Mouse (Mus musculus): ENCODE data around the gene Fryl.

Fryl gene

GRCm38 (mm10) chr5:73194740-73195139 is 61.7 kb downstream of the Fryl start:
- no peak for DNase-seq (ENCODE audit: low spot score in 2 of 2)

DNA sequence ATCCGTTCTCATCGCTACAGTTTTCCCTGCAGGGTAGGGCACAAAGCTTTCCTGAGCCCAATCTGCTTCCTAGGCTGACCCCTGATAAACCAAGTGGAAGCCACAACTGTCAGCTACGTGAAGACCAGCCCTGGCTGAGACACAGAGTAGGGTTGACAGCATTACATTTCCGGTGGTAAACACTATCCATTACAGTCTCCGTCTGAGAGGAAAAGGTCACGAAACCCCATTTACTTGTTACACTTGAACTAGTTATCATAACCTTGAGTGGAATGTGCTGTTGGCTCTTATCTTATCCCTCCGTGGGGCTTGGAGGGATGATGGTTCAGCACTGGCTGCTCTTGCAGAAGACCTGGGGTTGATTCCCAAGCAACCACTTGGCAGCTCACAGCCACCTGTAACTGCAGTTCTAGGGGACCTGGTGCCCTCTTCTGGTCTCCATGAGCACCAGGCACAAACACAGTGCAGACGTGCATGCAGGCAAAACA is 62.3 kb downstream of the Fryl start:
- no peak for DNase-seq (ENCODE audit: low spot score in 2 of 2)

DNA sequence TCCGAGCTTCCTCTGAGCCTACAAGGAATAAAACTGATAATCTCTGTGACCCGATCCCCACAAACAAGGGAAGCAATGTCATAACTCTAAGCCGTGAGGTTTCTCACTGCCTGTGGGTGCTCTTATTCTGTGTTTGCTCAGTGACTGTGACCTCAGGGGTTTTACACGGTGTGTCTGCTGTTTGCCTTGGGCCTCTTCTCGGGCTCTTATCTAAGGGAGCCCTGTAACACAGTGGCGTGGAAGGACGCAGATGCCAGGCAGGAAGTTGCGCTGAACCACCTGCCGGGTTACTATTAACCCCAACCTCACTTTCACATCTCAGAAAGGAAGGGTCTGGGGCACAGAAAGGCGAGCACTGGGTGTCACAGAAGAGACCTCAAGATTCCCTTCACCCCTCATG is 62.8 kb downstream of the Fryl start:
- no peak for DNase-seq (ENCODE audit: low spot score in 2 of 2)

- no peak for DNase-seq (ENCODE audit: low spot score in 2 of 2)
These were observed 63.4 kb downstream of the Fryl start for GRCm38 (mm10) chr5:73192870-73193576.

- DNase-seq (ENCODE audit: low spot score in 2 of 2): no peak
These were observed 64.7 kb downstream of the Fryl start for GRCm38 (mm10) chr5:73191765-73192164.

DNA sequence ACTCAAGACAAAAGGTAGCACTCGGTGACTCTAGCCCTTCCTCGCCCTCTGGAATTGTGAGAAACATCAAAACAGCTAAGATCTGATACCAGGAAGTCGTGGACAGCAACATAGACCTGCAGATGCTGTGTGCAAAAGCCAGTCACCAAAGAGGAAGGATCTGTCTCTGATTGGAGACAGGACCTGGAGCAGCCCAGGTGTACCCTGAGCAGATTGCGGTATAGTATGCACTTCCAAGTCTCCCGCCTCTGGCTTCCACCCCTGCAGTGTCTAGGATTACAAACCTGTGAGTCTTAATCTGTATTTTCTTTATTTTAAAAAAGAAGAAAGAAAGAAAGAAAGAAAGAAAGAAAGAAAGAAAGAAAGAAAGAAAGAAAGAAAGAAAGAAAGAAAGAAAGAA is 66.3 kb downstream of the Fryl start:
- no peak for DNase-seq (ENCODE audit: low spot score in 2 of 2)

DNA sequence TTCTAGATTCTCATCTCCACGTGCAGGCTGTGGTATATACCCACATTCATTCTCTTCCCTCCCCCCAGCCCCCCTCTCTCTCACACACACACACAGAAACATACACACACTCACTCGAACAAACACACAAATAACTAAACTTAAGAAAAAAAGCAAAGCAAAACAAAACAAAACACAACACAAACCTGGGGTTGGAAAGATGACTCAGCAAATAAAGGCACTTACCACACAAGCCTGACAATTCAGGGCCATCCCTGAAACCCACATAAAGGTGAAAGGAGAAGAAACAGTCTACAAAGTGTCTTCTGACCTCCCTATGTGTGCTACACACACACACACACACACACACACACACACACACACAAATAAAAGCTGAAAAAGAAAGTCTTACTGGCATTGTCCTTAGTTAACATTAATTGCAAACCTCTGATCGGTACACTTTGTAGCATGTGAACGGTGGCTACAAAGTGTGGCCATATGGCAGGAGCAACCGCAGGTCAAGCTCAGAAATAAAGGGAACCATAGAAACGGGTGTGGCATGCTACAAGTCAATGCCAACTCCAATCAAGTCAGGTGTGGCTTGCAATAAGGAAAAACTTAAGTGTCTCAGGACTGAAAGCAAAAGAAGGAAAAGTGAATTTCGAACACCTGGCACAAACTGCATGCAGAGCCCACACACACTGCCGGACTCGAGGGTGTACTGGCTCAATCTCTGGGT is 66.8 kb downstream of the Fryl start:
- no peak for DNase-seq (ENCODE audit: low spot score in 2 of 2)

DNA sequence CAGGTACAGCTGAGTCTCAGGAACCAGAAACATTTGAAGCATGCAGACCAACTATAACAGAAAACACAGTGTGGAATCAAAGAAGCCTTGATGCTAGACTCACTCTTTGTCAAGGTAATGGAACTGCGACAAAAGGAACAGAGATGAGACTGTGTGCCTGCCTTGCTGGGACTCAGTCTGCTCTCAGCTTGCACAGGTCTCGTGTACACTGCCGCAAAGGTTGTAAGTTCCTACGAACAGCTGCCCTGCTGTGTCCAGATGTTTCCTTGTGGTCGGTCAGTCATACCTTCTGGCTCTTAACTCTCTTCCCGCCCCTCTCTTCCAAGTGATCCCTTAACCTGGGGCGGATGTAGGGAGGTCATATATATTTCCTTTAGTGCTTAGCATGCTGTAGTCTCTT is 67.8 kb downstream of the Fryl start:
- DNase-seq (ENCODE audit: low spot score in 2 of 2): no peak

- DNase-seq (ENCODE audit: low spot score in 2 of 2): no peak
These were observed 68.3 kb downstream of the Fryl start for GRCm38 (mm10) chr5:73188164-73188563.

- DNase-seq (ENCODE audit: low spot score in 2 of 2): no peak
These were observed 69.5 kb downstream of the Fryl start for GRCm38 (mm10) chr5:73186912-73187311.

DNA sequence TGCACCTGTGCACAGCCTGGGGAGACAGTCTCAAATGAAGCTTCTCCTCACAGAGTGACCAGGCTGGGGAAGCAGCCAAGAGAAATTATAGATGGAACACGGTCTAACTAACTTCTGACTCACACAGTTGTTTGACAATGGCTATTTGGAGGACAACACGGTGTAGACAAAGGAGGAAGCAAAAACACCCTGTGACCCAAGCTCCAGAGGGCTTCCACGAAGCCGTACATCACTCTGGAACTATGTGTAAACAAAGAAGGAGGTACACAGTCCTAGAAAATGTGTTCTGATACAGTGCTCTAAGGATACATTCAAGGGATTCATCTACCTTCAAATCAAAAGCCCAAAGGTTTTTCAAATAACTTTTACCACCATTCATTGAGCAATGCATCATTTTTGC is 71.0 kb downstream of the Fryl start:
- no peak for DNase-seq (ENCODE audit: low spot score in 2 of 2)

GRCm38 (mm10) chr5:73182701-73183447 is 73.5 kb downstream of the Fryl start:
- no peak for DNase-seq (ENCODE audit: low spot score in 2 of 2)

DNA sequence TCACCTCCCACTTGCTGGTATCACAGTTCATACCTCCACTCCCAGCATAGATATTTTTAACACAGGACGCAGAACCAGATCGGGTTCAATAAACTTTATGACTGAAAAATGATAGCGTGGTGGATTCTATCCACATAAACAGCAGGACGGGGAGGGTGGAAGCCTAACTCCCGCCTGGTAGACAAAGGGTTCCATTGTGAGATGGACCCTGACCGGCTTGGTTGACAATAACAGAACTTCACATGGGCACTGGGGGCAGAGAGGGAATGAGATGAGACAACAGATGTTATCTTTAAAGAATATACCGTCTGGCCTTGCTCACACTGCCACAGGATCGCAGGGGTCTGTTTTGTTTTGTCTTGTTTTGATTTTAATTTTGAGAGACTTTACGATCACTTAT is 74.2 kb downstream of the Fryl start:
- no peak for DNase-seq (ENCODE audit: low spot score in 2 of 2)

DNA sequence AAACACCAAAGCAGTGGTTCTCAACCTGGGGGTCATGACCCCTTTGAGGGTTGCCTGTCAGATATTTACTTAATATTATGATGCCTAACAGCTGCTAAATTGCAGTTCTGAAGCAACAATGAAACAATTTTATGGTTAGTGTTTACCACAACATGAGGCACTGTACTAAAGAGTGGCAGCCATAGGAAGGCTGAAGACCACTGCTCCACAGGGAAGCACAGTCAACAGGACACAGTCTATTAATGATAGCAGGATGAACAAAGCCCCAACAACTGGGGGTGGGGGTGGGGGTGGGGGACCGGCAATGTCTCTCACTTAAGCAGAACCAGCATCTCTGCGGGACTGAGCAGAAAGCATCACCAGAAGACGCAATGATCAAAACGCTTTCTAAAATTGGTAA is 80.1 kb downstream of the Fryl start:
- no peak for DNase-seq (ENCODE audit: low spot score in 2 of 2)

DNA sequence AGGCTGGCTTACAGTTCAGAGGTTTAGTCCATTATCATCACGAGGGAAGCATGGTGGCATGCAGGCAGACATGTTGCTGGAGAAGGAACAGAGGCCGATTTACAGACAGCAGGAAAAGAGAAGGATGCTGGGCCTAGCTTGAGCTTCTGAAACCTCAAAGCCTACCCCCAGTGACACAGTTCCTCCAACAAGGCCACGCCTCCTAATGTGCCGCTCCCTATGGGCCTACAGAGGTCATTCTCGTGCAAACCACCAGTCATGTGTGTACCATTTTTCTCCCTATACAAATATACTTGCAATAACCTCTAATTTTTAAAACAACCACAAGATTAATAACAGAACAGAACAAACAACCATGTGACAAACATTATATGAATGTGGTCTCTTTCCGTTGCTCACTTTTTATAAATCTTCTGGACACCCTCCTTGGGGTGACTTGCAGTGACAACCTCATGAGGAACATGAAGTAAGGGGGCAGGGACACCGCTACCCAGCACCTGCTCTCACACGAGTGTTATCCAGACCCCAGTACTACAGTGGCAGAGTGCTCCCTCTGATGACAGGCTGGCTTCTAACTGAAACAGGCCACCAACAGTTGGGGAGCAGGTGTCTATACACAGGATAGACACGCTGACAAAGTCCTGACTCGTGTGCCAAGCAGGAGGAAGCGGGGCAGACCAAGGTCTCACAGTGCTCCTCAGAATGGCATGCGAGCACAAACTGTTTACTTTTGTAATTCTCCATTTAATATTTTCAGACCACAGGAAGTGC is 80.9 kb downstream of the Fryl start:
- peak; percentile 35 to 39 for DNase-seq (ENCODE audit: low spot score in 2 of 2)

- DNase-seq (ENCODE audit: low spot score in 2 of 2): no peak
These were observed 84.4 kb downstream of the Fryl start for GRCm38 (mm10) chr5:73171876-73172480.

- no peak for DNase-seq (ENCODE audit: low spot score in 2 of 2)
These were observed 85.2 kb downstream of the Fryl start for GRCm38 (mm10) chr5:73171203-73171602.

- no peak for DNase-seq (ENCODE audit: low spot score in 2 of 2)
These were observed 87.6 kb downstream of the Fryl start for GRCm38 (mm10) chr5:73168769-73169272.

DNA sequence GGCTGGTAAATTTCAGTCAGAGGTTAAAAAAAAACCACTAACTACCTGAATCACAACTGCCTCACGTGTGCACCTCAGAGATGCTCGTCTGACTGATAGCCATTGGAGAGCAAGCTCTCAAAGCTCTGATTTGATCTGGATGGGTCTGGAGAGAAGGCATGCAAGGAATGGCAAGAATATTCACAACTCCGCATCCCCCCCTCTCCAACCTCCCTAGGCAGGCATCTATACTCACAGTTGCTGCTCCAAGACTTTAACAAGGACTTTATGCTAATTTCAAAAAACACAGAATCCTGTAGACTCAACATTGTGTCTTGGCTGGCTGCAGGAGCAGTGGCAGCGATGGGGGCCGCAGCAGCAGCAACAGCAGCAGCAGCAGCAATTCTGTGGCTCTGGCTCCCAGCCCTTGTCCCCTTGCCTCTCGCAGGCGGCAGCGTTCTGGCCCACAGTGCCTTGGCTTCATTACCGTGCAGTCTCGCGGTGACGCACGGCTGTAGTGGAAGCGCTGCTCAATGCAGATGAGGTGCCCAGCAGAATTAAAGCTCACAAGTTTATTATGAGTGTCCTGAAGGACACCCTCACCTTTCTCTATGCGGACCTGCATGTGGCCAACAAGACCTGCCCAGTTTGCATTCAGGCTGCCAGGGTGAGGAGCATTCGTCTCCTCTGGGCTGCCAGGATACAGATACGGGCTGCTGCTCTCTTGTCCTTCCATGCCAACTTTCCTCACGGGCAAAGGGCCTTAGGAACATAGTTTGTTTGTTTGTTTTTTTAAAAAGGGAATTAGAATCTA is 88.2 kb downstream of the Fryl start:
- DNase-seq (ENCODE audit: low spot score in 2 of 2): no peak

- no peak for DNase-seq (ENCODE audit: low spot score in 2 of 2)
These were observed 92.4 kb downstream of the Fryl start for GRCm38 (mm10) chr5:73163970-73164369.

Measured in thymus, postnatal 10 days (tissue).